Mouse (Mus musculus) MEL (cell line): ENCODE data around the gene Zfyve9.
A peak's percentile ranks its signal among the peaks of the same experiment; 100 is the strongest.

Experiments used
- CHD2 ChIP-seq: IDR thresholded peaks from 2 replicates; pipeline ENCODE4 v1.6.1; 2011; ENCODE audit warnings: low read length, improper control_type of control experiment
- CTCF ChIP-seq, 3 experiments: IDR thresholded peaks in 2 of 3; conservative IDR thresholded peaks in 1 of 3; 2 replicates each; pipeline ENCODE4 v1.5.1; 2011 to 2012; ENCODE audit warnings: low read length in 3 of 3, low read depth in 2 of 3, mild to moderate bottlenecking in 2 of 3, improper control_type of control experiment in 1 of 3, inconsistent platforms in 1 of 3, mixed read lengths in 1 of 3, moderate library complexity in 1 of 3; ENCODE audit not compliant: control insufficient read depth in 1 of 3, insufficient read depth in 1 of 3, poor library complexity in 1 of 3, severe bottlenecking in 1 of 3
- EP300 ChIP-seq, 2 experiments: IDR thresholded peaks; 2 replicates each; pipeline ENCODE4 v1.6.1; 2011; ENCODE audit warnings: improper control_type of control experiment in 2 of 2, low read length in 2 of 2, low read depth in 1 of 2, mild to moderate bottlenecking in 1 of 2
- GATA1 ChIP-seq: IDR thresholded peaks from 2 replicates; pipeline ENCODE4 v1.6.1; 2011; ENCODE audit warnings: low read depth, low read length, improper control_type of control experiment
- HCFC1 ChIP-seq: IDR thresholded peaks from 2 replicates; pipeline ENCODE4 v1.6.1; 2012; ENCODE audit warnings: low read depth, mild to moderate bottlenecking, inconsistent platforms, low read length, improper control_type of control experiment, moderate library complexity
- MAX ChIP-seq: IDR thresholded peaks from 2 replicates; pipeline ENCODE4 v1.6.1; 2011; ENCODE audit warnings: low read length, improper control_type of control experiment
- POLR2A ChIP-seq, 2 experiments: IDR thresholded peaks; 2 replicates each; pipeline ENCODE4 v1.6.1; 2011 to 2012; ENCODE audit warnings: low read length in 2 of 2, mild to moderate bottlenecking in 2 of 2, control low read depth in 1 of 2, improper control_type of control experiment in 1 of 2, low read depth in 1 of 2, moderate library complexity in 1 of 2; ENCODE audit not compliant: control insufficient read depth in 1 of 2, insufficient read depth in 1 of 2, poor library complexity in 1 of 2
- RCOR1 ChIP-seq: IDR thresholded peaks from 2 replicates; pipeline ENCODE4 v1.6.1; 2012; ENCODE audit warnings: low read depth, mild to moderate bottlenecking, inconsistent platforms, low read length, improper control_type of control experiment
- USF2 ChIP-seq, 2 experiments: IDR thresholded peaks; 2 replicates each; pipeline ENCODE4 v1.6.1; 2011 to 2012; ENCODE audit warnings: improper control_type of control experiment in 2 of 2, low read length in 2 of 2, borderline replicate concordance in 1 of 2, inconsistent platforms in 1 of 2, low read depth in 1 of 2, mild to moderate bottlenecking in 1 of 2; ENCODE audit not compliant: insufficient read depth in 1 of 2

DNA sequence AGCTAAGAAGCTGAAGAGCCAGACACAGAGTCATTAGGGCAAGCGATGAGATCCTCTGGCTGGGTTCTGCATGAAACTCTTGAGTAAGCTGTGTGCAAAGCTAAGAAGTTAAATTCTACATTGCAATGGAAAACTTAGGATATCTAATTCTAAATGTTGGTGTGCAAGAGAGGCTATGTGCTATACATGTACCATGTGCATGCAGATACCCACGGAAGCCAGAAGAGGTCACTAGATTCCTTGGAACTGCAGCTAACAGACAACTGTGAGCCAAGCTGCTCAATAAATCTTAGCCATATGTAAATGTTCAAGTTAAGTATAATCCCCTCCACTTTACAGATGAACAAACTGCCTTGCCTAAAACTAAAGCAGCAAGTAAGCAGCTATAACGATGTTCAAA is 83.7 kb downstream of the Zfyve9 start:
- TF ChIP-seq CTCF (IDR thresholded peaks at IDR 0.05 in 2 of 3, conservative IDR thresholded peaks at IDR 0.05 in 1 of 3; ENCODE audit: control insufficient read depth in 1 of 3, insufficient read depth in 1 of 3, low read depth in 2 of 3, low read length in 3 of 3, poor library complexity in 1 of 3, severe bottlenecking in 1 of 3): peak; percentile 53 to 78 (median 76)
- TF ChIP-seq RCOR1: no peak
- TF ChIP-seq EP300 (IDR thresholded peaks at IDR 0.05; ENCODE audit: low read depth in 1 of 2, low read length in 2 of 2): no peak
- TF ChIP-seq POLR2A (IDR thresholded peaks at IDR 0.05; ENCODE audit: control insufficient read depth in 1 of 2, insufficient read depth in 1 of 2, low read depth in 1 of 2, low read length in 2 of 2, poor library complexity in 1 of 2): no peak
- no peak for TF ChIP-seq HCFC1
- TF ChIP-seq USF2 (IDR thresholded peaks at IDR 0.05; ENCODE audit: borderline replicate concordance in 1 of 2, insufficient read depth in 1 of 2, low read depth in 1 of 2, low read length in 2 of 2): no peak
- TF ChIP-seq CHD2: no peak
- no peak for TF ChIP-seq MAX
- no peak for TF ChIP-seq GATA1
